Mouse (Mus musculus) macrophage (primary cell): ENCODE results near the gene Gabrb1. TPM values are rescaled to one million over a fixed set of nuclear protein-coding genes. Genes with fewer than 3 reads are reported as not detected.
"Not testable (repeated sequence)": the region's sequence is repeated elsewhere in the genome, so short reads cannot be mapped to it uniquely, and the experiment has no call there.

Source experiments
- H3K27ac ChIP-seq: fragments of 350-480 bp; formaldehyde crosslinking; 2 replicates; pipeline ENCODE4 v1.9.0; 2021
- H3K36me3 ChIP-seq: fragments of 350-480 bp; formaldehyde crosslinking; 2 replicates; pipeline ENCODE4 v1.9.0; 2021; ENCODE audit errors: inconsistent target
- H3K4me3 ChIP-seq: fragments of 350-480 bp; formaldehyde crosslinking; 2 replicates; pipeline ENCODE4 v1.9.0; 2021; ENCODE audit errors: inconsistent target
- H3K79me2 ChIP-seq: fragments of 350-480 bp; formaldehyde crosslinking; 2 replicates; pipeline ENCODE4 v1.9.0; 2021; ENCODE audit errors: inconsistent target
- WGBS: methylation state at CpG from one replicate; pipeline ENCODE4 v1.1.7; 2026; ENCODE audit warnings: inconsistent platforms; ENCODE audit not compliant: missing documents; 5-methylcytosine and 5-hydroxymethylcytosine counted together
- polyA plus RNA-seq: library from polyadenylated mRNA; stranded (reverse); fragments of 250-400 nt; gene quantifications from 3 replicates; pipeline ENCODE4 v1.2.4, GENCODE M21; 2018; ENCODE audit warnings: inconsistent platforms

The Gabrb1 gene
- polyA plus RNA-seq, 1 experiment from 2014 or later: not detected

DNA sequence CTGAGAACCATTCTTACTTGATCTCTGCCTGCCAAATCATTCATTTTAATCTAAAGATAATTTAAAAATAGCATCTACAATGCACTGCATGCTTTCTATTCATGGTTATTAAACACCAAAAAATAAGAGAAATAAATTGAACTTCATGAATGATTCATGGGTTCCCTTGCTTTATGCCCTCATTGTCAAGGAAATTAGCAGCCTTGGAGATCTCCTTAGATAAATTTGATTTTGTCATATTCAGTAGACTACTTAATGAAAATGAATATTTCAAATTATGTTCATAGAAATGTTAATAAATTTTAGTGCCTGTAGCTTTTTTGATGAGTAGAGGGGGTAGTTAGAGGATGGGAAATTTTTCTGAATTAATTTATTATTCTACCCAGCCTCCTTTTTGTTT, 379.0 kb downstream of the Gabrb1 start:
- no peaks in the 10 kb centered on the region for H3K36me3 ChIP-seq
- no peak overlapping the region for H3K27ac ChIP-seq
- H3K79me2 ChIP-seq: no peaks in the 10 kb centered on the region
- H3K4me3 ChIP-seq: no peak overlapping the region

DNA sequence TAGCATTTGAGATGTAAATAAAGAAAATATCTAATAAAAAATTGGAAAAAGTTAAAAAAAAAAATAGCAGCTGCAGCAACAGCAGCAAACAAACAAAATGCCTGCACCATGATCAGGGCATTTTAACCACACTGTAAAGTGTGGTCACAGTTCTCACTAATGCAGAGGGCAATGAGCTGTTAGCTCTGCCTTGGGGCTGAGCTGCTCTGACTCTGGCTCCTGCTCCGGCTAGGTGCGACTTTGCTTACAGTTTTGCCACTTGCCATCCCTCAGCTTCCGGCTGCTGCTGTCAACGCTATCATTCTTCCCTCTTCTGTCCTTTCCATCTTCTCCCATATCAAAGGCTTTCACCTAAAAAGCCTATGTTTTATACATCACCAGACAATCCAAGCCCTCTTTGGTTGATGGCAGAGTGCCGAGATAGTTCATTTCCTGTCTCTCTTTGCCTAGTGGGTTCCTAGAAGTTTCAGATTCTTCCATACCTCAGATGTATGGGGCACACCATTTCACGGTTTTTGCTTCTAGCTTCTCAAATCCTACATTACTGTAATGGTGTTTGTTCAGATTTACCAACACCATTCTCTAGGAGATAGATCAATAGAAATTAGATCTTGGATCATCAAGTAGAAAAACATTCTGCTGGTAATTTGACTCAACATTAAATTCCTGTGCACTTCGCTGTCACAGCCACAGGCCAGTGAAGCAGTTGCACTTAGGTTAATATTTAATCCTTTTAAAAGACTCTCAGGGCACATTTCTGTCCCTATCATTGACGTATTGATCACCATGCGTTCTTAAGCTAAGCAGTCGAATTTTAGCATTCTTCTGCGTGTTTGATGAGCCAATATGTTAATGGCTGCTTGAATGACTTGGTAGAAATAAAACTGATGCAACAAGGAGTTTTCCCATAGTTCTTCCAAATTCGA, 385.6 kb downstream of the Gabrb1 start:
- Histone ChIP-seq H3K4me3 (no peak overlapping the region), H3K36me3 (no peaks in the 10 kb centered on the region), H3K27ac (no peak overlapping the region), H3K79me2 (no peaks in the 10 kb centered on the region)
- WGBS: 87% methylated on average over 12 of the region's 12 CpGs

DNA sequence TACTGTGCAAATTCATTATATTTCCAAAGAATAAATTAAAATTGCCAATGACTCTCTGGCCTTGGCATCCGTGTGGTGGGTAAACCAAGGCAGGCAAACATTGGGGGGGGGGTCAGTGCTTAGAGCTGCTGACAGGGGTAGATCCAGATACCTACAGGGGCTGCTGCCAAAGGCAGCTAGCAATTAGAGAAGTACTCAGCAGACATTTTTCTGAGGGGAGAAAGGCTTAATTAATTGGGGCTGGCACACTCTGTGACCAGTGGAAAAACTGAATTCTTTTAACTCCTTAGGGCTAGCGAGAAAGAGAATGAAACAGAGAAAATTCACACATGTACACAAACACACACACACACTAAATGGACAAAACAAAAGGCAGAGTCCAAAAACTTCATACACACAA, 388.3 kb downstream of the Gabrb1 start:
- Histone ChIP-seq H3K79me2 (no peaks in the 10 kb centered on the region), H3K4me3 (no peak overlapping the region), H3K36me3 (no peaks in the 10 kb centered on the region), H3K27ac (no peak overlapping the region)
- 65% methylated on average over 2 of the region's 2 CpGs for WGBS

DNA sequence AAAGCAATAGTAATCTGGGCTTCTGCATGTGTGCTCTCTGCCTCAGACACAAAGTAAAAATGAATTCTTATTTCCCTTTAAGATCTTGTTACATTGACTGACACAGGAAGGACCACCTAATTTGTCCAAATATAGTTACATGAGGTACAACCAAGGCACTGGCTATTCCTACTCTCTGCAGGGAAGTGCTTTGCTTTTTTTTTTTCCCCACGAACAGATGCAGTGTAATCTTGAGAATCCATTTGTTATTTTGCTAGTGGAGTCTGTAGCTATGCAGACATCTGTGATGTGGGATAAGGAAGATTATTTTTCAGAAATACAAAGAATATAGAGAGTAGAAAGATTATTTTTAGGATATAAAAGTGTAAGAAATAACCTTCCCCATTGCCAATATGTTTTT, 406.2 kb downstream of the Gabrb1 start:
- H3K27ac ChIP-seq: no peak overlapping the region
- 0% methylated on average over 1 of the region's 1 CpGs for WGBS
- H3K4me3 ChIP-seq: no peak overlapping the region
- H3K36me3 ChIP-seq: no peaks in the 10 kb centered on the region
- no peaks in the 10 kb centered on the region for H3K79me2 ChIP-seq

DNA sequence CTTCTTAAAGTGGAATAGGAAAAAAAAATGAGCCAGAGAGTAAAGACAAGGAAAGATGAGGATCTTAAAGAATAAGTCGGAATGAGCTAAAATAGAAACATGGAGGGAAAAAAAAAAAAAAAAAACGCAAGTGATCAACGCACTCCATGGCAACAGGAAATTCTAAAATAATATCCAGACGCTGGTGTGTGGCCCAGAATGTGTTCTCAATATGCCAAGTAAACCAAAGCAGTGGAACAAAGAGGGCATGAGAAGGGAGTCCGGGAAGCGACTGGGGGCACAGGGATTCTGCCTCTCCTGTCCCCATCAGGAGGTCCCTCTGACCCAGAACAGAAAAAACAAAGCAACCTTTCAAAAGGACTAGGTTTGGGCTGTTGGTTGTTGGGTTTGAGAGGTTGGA, 410.9 kb downstream of the Gabrb1 start:
- H3K27ac ChIP-seq: no peak overlapping the region
- WGBS: 88% methylated on average over 6 of the region's 6 CpGs
- no peaks in the 10 kb centered on the region for H3K79me2 ChIP-seq
- no peaks in the 10 kb centered on the region for H3K36me3 ChIP-seq
- no peak overlapping the region for H3K4me3 ChIP-seq

DNA sequence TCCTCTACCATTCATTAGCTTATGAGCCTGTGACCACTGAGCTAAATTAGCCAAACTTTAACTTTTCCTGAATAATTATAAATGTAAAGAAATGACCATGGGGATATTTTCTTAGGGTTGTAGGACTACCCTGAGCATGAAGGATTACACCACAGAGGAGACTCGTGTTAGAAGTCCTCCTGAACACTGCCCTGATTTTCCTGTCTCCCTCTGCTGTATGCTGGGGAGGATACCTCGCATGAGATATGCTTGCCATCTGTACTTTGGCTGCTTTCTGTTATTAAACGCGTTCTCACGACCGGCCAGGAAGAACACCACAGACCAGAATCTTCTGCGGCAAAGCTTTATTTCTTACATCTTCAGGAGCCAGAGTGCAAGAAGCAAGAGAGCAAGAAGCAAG, 411.5 kb downstream of the Gabrb1 start:
- not testable (repeated sequence) for H3K27ac ChIP-seq, H3K79me2 ChIP-seq, H3K36me3 ChIP-seq, H3K4me3 ChIP-seq
- WGBS: 80% methylated on average over 3 of the region's 7 CpGs

DNA sequence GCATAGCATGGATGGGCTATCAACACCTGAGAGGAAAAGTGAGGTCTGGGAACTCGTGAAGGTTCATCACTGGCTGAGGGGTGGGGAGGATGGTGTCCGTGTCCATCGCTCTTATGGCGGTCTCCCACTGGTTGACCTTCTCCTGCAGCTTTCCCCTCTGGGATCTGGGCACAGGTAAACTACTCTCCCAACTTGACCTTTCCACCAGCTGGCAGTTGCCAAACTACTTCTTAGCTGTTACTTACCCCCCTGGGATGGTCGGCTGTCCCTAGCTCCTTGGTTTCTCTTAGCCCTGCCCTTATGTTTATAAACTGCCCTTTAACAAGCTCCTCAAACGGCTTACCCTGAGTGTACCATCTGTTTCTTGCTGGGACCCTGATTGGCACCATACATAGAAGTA, 418.9 kb downstream of the Gabrb1 start:
- WGBS: 91% methylated on average over 6 of the region's 6 CpGs
- no peak overlapping the region for H3K4me3 ChIP-seq
- no peaks in the 10 kb centered on the region for H3K79me2 ChIP-seq
- H3K36me3 ChIP-seq: no peaks in the 10 kb centered on the region
- H3K27ac ChIP-seq: no peak overlapping the region

DNA sequence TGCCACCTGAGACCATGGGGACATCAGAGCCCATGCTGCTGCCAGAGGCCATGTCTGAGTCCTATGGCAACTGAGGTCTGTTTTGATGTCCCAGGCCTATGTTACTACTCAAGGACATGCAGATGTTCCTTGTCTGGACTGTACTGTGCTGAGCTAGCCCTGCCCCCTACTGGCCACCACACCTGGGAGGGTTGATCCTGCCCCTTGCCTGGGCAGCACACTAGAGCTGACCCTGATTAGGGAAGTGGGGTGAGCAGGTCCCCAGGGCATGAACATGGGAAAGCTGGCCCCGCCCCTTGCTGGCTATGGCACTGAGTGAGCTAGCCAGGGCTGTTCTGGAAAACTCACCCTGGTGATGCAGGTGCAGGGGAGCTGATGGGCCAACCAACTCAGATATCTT, 428.6 kb downstream of the Gabrb1 start:
- 93% methylated on average over 1 of the region's 1 CpGs for WGBS
- Histone ChIP-seq H3K27ac (no peak overlapping the region), H3K79me2 (no peaks in the 10 kb centered on the region), H3K36me3 (no peaks in the 10 kb centered on the region), H3K4me3 (no peak overlapping the region)

DNA sequence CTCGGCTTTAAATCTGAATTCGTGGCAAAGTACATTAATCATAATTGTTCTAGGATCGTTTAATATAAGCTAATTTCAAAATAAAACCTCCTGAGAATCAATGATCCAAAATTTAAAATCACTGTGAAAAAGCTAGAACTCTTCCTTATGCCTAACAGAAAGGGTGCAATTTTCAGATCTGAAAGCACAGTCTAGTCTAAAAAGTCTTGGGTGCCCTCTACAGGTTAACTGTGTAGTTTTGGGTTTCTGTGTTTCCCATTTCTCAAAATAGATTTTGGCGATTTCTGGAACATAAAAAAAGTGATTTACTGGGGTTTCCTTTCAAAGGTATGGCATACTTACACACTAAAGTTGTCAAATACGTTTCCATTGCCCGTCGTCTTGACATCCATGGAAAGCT, 436.7 kb downstream of the Gabrb1 start:
- Histone ChIP-seq H3K36me3 (no peaks in the 10 kb centered on the region), H3K27ac (no peak overlapping the region), H3K4me3 (no peak overlapping the region), H3K79me2 (no peaks in the 10 kb centered on the region)
- 34% methylated on average over 7 of the region's 7 CpGs for WGBS

DNA sequence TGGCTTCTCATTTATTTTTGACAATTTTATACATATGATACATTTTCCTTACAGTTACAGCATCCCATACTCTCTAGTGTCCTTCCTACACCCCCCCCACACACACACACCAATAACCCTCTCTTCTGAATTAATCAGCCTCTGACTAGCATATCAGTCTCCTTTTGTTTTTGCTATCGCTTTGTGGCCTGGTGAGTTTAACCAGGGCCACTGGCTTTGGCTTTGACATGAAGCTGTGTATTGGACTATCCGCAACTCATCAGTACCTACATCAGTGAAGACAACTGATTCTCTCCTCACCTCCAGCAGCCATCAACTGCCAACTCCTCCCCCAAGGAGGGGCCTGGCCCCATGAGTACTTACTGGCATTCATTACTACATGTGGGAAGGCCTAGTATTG, 437.1 kb downstream of the Gabrb1 start:
- no peak overlapping the region for H3K4me3 ChIP-seq
- no peaks in the 10 kb centered on the region for H3K36me3 ChIP-seq
- no peaks in the 10 kb centered on the region for H3K79me2 ChIP-seq
- H3K27ac ChIP-seq: no peak overlapping the region
- 93% methylated on average over 2 of the region's 2 CpGs for WGBS

DNA sequence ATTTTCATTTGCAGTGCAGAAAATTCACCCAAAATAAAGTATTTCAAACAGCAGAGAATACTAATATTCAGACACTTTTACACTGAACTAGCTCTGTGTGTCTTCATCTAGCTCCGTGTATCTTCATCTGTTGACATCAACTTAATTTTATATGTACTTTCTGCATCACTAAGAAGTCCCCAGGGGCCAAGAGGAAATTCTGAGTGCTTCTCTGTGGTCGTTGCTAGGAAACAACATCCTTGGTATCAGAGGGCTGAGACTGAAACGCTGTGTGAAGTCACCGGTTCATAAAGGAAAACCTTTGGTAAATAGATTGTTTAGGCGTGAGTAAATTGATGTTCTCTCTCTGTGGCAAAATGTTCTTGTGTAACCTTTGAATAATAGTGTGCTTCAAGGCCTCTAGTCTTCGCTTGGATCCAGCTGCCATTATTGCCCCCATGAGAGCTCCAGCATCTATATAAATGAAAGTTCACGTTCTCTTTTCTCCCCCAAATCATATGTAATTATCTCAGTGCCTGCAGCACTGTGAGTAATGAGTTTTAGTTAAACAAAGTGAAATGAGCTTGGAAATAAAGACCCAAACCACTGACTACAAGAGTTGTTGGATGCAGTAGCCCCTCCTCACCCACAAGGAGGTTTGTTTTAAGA, 446.5 kb downstream of the Gabrb1 start:
- 75% methylated on average over 7 of the region's 7 CpGs for WGBS
- Histone ChIP-seq H3K27ac (no peak overlapping the region), H3K36me3 (no peaks in the 10 kb centered on the region), H3K79me2 (no peaks in the 10 kb centered on the region), H3K4me3 (no peak overlapping the region)

DNA sequence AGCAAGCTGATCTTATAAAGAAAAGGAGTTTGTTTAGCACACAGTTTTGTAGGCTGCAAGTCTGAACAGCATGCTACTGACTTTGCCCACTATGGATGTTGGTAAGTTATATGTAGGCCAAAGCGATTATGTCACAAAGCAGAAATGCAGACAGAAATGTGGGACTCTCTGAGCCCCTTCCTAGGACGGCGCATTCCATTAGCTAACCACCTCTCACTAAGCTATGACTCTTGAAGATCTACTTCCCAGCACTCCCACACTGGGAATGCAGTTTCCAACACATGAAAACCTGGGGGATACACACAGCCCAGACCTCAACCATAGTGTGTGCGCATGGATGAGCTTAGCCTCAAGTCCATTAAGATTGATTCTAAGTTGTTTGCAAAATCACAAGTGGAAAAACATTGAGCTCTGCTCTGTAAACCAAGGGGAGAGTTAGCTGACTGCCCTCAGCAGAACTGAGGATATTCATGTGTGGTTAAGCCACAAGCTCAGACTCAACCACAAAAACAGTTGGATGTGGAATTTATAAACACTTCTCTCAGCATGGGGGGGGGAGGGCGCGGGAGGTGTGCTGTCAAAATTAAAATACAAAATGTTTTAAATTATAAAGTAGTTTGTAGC, 464.6 kb downstream of the Gabrb1 start:
- H3K79me2 ChIP-seq: no peaks in the 10 kb centered on the region
- no peaks in the 10 kb centered on the region for H3K36me3 ChIP-seq
- H3K27ac ChIP-seq: no peak overlapping the region
- WGBS: 49% methylated on average over 6 of the region's 6 CpGs
- no peak overlapping the region for H3K4me3 ChIP-seq

DNA sequence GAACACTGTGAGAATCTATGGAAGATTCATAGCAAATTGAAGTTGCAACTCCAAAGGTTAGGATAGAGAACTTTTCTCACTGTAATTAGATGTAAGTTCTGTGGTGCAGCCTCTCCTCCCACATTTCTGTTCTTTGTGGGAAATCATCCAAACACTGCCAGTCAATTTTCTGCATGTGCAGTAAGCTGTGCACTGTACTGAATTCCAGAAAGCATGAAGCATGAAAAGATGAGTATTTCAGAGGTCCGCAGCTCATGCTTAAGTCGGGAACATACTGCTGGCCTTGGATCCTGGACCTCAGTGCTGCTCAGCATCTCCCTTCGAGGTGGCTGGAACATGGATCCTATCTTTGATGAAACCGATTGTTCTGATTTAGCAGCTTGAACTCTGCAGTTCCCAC, 468.8 kb downstream of the Gabrb1 start:
- WGBS: 95% methylated on average over 4 of the region's 4 CpGs
- Histone ChIP-seq H3K4me3 (no peak overlapping the region), H3K36me3 (no peaks in the 10 kb centered on the region), H3K27ac (no peak overlapping the region), H3K79me2 (no peaks in the 10 kb centered on the region)

DNA sequence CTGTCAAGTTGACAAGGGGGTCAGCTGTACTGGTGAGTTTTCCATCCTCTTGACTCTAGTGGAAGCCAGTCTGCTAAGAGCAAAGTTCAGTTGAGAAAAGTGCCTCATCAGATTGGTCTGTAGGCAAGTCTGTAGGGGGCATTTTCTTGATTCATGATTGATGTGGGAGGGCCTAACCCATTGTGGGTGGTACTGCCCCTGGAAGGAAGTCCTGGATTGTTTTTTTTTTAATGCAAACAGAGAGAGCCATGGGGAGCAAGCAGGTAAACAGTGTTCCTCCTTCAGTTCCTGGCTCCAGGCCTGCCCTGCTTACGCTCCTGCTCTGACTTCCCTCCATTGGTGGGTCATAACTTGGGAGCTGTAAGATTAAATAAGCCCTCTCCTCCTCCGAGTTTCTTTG, 476.0 kb downstream of the Gabrb1 start:
- Histone ChIP-seq H3K27ac (no peak overlapping the region), H3K4me3 (no peak overlapping the region), H3K79me2 (no peaks in the 10 kb centered on the region), H3K36me3 (no peaks in the 10 kb centered on the region)
- WGBS: 91% methylated on average over 2 of the region's 2 CpGs

DNA sequence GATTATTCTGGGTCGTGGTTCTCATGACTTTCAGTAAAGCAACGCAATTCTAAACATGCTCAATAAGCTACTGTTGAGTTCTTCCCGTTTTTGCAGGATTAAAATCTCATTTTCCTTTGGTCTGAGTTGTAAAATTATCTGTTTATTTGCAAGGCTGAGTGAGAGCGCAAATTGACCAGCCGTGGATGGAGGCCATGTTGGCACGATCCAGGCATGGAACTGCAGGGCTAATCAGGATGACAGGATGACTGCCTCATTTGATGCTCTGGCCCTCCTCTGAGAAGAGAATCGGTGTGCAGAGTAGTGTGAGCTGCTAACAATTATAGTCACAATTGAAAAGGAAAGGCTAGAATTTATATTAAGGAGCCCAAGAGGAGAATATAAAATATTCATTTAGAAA, 480.3 kb downstream of the Gabrb1 start:
- Histone ChIP-seq H3K27ac (no peak overlapping the region), H3K36me3 (no peaks in the 10 kb centered on the region), H3K79me2 (no peaks in the 10 kb centered on the region), H3K4me3 (no peak overlapping the region)
- 88% methylated on average over 7 of the region's 7 CpGs for WGBS
